Mouse (Mus musculus) cerebellum, adult (tissue): ENCODE results near the gene Tgfbr3.

ENCODE experiments used
- ATAC-seq: cut with Nextera tagmentation; 2 replicates; pipeline ENCODE4 v1.9.2; 2017; ENCODE audit warnings: mild to moderate bottlenecking, moderate library complexity, mixed read lengths; ENCODE audit not compliant: insufficient number of reproducible peaks, low FRiP score, low TSS enrichment

Gene Tgfbr3

DNA sequence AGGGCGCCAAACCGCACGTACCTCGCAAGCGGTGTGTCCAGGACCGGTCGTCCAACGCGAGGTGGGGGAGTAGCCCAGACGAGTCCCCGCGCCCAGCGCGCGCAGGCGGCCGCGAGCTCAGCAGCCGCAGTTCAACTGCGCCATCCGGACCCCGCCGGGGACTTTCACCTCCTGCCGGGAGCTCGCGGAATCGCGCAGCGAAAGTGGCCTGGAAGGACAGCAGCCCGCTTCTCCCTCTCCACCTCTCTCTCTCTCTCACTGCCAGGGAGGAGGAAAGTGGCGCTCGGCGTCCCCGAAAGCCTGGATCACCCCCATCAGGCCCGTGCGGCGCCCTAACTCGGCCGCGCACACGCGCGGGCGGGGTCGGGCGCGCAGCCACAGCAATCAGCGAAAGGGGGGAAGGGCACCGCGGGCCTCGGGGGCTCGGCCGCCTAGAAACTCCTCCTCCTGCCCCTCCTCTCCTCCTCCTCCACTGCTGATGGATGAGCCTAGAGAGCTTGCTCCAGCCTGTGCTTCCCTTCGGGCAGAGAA, at the start of gene Tgfbr3:
Gene Tgfbr3, minus strand, starts transcription at position 396 of the 531 bp plus-strand sequence.
- ATAC-seq = peak; percentile 83

GRCm38 (mm10) chr5:107330916-107331421, 41.5 kb upstream of the Tgfbr3 start, which contains the start of gene Brdt:
Gene Brdt (plus strand): TSS chr5:107331159.
- ATAC-seq = no peak

DNA sequence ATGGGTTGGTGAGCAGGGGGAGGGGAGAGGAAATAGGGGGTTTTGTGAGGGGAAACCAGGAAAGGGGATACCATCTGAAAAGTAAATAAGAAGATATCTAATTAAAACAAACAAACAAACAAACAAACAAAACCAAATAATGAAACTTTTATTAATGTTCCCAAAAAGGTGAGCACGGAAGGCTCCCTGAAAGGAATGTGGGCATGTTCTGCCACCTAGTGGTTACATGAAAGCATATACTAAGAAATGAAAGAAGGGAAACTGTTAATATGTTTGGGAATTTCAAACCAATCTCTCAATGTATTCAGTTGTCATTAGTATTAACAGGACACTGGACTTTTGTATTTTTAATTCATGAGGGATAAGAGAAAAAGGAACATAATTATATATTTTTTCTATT, 31.3 kb upstream of the Tgfbr3 start:
- no peak for ATAC-seq

DNA sequence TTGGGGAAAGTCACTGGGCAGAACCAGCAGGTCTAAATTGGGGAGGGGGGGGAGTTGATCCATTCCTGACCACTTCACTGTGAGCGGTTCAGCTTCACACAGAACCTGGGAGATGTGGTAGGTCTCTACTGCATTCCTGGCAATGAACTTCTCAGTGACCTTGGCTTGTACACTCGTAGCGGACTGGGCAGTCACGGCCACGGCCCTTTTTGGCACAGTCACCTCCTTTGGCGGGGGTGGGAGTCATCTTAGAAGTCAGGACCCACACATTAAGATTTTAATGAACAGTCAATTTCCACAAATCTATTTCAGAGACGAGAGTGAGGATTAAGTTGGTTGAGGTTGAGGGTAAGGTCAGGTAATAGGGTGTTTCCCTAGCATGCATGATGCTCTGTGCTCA, 27.7 kb upstream of the Tgfbr3 start:
- no peak for ATAC-seq

GRCm38 (mm10) chr5:107307432-107307831, 18.0 kb upstream of the Tgfbr3 start:
- ATAC-seq = no peak

DNA sequence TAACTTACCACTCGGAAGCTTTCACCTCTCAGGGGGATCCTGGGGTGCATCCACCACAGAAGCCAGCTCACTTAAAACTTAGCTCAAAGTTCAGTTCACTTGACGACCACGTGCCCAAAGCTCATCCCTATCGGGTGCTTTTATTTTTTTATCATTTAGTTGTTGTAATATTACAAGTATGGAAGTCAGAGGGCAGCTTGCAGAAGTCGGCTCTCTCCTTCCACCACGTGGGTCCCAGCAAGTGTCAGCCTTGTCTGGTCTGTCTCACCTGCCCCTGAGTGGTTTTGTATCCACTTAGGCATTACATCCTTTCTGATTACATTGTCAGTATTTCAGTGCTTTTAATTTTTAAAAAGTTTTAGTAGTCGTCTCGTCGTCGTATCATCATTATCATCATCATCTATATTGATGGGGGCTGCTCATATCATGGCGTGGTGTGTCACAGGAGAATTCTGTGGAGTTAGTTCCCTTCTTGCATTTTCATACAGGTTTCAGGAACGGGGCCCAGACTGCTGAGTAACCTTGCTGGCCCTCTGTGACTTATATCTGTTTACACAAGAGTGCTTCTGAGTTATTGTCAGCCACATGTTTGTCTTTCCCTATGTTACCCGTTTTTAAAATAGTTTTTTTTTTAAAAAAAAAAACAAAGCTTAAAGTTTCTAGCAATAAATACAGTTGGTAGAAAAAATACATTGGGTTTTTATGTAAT, 14.8 kb upstream of the Tgfbr3 start:
- no peak for ATAC-seq

- ATAC-seq = no peak
Observed at GRCm38 (mm10) chr5:107303350-107303861, 14.0 kb upstream of the Tgfbr3 start.

DNA sequence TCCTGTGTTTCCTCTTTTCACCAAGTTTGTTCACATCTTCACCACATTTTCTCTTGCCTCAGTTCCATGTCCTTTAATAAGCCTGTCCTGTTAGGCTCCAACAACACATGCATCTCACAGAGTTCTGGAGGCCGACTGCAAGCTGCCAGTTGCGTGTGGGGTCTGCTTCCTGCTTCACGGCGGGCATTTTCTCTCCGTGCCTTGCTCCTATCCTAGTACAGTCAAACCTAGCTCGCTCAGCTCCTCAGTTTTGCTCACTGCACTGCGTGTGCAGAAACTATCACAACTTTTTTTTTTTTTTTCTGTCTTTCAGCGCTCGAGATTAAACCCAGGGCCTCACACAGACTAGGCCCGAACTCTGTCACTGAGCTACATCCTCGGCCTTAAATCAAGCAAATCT, 9.4 kb upstream of the Tgfbr3 start:
- ATAC-seq = no peak

DNA sequence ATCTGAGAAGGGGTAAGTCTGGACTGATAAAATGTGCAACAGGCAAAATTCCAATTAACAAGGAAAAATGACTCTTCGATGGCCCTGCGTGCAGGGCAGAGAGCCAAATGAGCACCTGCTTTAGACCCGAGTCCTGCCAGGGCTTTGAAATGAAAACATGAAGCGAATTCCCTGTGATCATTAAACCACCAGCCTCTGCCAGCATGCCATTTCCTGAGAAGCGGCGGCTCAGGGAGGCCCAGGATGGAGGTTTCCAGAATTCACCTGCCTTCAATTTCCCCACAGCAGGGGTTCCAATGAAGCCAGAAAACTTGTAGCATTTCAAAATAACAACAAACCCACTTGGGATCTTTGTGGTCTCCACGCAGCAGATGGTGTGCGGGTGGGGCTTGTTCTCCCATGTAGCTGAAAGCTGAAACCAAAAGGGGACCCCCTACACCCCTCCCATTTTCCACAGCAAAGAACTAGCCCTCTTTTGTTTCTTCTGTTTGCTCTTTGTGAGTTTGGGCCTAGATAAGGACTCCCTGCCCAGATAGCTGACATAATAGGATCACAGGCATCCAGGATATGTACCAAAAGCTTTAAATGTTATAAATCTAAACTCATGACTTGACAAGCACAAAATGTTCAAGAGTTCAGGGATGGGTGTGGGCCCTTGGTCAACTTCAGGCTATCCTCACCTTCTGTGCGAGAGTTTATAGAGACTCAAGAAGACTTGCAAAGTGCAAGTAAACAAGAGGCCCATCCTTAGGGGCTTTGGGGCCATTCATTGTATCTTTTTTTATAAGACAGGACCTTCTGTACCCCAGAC, 7.3 kb upstream of the Tgfbr3 start:
- ATAC-seq = peak; percentile 72; the same call in 1 of the 2 replicates

GRCm38 (mm10) chr5:107295817-107296511, 6.5 kb upstream of the Tgfbr3 start:
- ATAC-seq = no peak

GRCm38 (mm10) chr5:107295061-107295816, 5.8 kb upstream of the Tgfbr3 start:
- no peak for ATAC-seq

GRCm38 (mm10) chr5:107294041-107294440, 4.6 kb upstream of the Tgfbr3 start:
- ATAC-seq = no peak

DNA sequence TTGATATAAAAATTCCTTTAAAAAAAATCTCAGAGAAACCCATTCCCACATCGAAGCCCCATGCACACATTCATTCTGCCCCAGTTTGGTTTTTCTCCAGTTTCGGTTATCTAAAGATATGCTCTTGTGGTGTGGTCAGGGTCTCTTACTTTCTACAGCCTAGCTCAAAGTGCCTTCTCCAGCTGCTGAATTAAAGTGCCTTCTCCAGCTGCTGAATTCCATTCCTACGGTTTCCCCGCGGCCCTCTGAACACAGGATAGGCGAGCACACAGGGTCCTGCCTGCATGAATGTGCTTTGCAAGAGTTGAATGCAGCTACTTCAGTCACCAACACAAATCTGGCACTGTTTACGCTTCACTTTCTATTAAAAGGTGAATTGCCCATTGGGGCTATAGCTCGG, 557 bp upstream of the Tgfbr3 start:
- no peak for ATAC-seq

DNA sequence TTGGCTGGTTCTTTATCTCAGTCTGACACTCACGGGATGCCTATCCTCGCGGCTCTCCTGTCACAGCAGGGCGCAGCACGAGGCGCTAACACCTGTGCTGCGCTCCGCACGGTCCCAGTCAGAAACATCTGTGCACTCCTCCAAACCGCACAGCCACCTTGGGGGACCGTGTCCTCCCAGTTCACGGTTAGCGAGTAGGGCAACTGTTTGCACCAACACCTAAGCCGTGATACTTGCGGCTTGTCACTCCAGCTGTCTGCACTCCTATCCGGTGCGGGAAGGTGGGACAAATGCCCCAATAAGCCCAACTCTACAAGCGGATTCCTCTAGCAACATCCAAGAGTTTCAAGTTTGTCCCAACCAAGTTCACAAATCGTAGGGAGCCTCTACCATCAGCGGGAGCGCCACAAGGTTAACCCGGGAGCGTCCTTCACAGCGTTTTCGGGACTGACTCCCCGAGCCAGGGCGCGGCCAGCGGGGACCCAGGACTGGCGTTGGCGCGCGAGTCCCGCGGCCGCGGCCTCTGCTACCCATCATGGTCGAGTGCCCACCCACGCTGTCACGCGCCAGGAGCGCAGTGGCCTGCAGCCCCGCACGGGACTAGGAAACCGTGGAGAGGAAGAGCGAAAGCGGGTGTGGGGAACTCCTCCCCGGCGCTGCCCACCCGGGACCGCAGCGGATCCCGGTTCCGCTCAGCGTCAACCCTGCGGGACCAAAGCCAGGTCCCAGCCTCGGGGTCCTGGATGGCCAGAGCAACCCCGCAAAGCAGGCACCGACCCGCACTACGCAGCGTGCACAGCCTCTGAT, 799 bp downstream of the Tgfbr3 start:
- peak; percentile 27; the same call in 1 of the 2 replicates for ATAC-seq

DNA sequence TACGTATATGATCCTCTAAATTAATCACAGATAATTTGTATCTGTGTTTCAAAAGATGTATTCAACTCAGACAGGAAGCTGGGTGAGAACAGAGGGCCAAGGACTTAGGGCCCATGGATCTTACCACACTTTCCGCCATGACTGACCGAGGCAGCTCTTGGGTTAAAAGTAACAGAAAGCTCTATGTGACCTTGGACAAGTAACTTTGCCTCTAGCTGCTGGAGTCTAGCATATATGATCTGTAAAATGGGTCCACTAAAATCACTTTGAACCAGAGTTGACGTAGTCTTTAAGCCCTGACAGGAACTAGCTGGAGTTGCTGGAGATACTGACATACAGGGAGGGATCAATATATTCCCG, 1.5 kb downstream of the Tgfbr3 start:
- no peak for ATAC-seq

DNA sequence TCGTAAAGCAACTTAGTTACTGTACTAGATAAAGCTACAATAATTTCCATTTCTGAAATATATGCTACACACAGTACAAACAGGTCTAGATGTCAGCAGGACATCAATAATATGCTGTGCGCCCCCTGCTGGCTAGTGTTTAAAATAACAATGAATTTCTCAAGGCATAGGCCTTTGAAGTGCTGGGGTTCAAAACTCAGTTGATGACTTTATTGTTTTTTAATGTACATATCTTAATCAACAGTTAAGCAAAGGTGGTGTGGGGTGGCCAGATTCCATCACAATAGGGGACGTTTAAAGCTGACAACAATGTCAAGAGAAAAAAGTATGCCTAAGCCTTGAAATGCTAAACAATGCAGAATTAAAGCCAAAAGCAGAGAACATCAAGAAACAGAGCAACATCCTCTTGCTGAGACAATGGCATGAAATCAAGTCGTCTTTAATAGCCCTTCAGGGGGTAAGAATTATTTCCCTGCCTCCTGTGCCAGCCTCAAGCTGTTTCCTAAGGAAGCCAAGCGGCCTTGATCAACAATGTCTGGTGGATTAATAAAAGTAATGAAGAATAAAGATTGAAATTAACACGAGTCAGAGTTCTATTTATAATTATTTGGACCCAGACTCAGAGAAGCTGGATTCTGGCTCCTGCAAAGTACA, 2.0 kb downstream of the Tgfbr3 start:
- no peak for ATAC-seq

DNA sequence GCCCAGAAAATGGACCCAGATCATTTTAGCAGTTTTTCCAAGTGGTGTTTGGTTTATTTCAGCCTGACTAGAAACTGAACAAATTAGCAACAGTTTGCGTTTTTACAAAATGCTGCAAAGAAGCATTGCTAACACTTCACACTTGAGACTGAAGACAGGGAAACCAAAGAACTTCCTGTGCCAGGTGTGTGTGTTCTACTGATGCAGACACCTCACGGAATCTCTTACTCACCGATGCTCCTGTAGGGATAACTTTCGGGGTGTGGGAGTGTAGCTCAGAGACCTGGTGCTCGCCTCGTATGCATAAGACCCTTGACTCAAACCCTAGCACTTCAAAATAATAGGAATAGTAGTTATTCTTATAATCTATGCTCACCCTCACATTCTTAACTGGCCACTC, 3.9 kb downstream of the Tgfbr3 start:
- no peak for ATAC-seq

DNA sequence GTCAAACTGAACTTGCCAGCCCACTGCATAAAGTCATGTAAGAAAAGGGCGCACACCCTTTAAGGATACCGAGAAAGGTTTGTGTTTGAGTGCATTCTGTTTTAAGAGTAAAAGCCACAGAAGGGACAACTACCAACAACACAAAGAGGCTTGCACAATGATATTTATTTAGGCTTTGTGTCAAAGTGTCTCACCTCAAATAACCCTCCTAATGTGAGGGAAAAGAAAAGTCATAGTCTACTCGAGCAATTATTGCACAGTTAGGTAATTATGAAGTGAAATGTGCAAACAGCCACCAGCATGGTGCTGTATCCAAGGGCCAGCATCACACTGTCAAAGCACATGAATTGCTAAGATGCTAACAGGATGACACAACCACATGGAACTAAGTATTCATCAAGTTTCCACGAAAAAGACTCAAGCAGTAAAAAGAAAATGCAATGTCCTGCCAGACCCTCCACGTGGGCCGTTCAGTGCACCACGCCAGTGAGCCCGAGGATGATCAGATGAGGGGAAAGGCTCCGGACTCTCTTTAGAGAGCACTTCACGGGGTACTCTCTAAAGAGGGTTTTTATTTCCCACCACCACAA, 5.4 kb downstream of the Tgfbr3 start:
- ATAC-seq = no peak
